Mouse (Mus musculus) heart, embryonic 14.5 days (tissue): ENCODE measurements at regions not wholly inside any gene's neighbourhood (a gene's known extent, or its start where the extent isn't known, plus 50 kb on each side); places are given as distances from the start of the nearest gene placed in this dataset.
"Not testable (repeated sequence)": the region's sequence is repeated elsewhere in the genome, so short reads cannot be mapped to it uniquely, and the experiment has no call there.

Experiments used
- ATAC-seq: fragments of 200-750 bp; cut with Nextera tagmentation; 2 replicates; pipeline ENCODE4 v1.8.0; 2017; ENCODE audit warnings: low read depth, moderate TSS enrichment; ENCODE audit not compliant: insufficient number of reproducible peaks, insufficient read depth, low FRiP score
- H3K27ac ChIP-seq, 2 experiments: fragments of 200-500 bp in 1 of 2; fragments of 300-500 bp in 1 of 2; sonication (generic) in 1 of 2; replicated peaks in 1 of 2; 2 replicates each; pipeline ENCODE4 v1.5.1; 2012 to 2014; ENCODE audit warnings: low read depth in 2 of 2, low read length in 2 of 2, control low read depth in 1 of 2, mild to moderate bottlenecking in 1 of 2, mixed read lengths in 1 of 2; ENCODE audit not compliant: control insufficient read depth in 1 of 2, insufficient read depth in 1 of 2
- H3K27me3 ChIP-seq: fragments of 300-500 bp; sonication (generic); 2 replicates; pipeline ENCODE4 v1.6.1; 2014; ENCODE audit warnings: mild to moderate bottlenecking, low read length, control low read depth; ENCODE audit not compliant: control insufficient read depth, insufficient read depth
- H3K36me3 ChIP-seq: fragments of 300-500 bp; sonication (generic); 2 replicates; pipeline ENCODE4 v1.6.1; 2014; ENCODE audit warnings: mild to moderate bottlenecking, control low read depth, low read length, mixed read lengths; ENCODE audit not compliant: control insufficient read depth, insufficient read depth
- H3K4me1 ChIP-seq, 2 experiments: fragments of 200-500 bp in 1 of 2; fragments of 300-500 bp in 1 of 2; sonication (generic) in 1 of 2; 2 replicates each; pipeline ENCODE4 v1.6.1; 2012 to 2014; ENCODE audit warnings: low read length in 2 of 2, control low read depth in 1 of 2, mixed read lengths in 1 of 2; ENCODE audit not compliant: control insufficient read depth in 2 of 2, insufficient read depth in 2 of 2
- H3K4me2 ChIP-seq: fragments of 300-500 bp; sonication (generic); 2 replicates; pipeline ENCODE4 v1.6.1; 2014; ENCODE audit warnings: mild to moderate bottlenecking, low read length
- H3K4me3 ChIP-seq, 2 experiments: fragments of 200-500 bp in 1 of 2; fragments of 300-500 bp in 1 of 2; sonication (generic) in 1 of 2; 2 replicates each; pipeline ENCODE4 v1.5.1; 2012 to 2014; ENCODE audit warnings: low read length in 2 of 2, mild to moderate bottlenecking in 2 of 2, control low read depth in 1 of 2, low read depth in 1 of 2, moderate library complexity in 1 of 2; ENCODE audit not compliant: control insufficient read depth in 1 of 2, insufficient read depth in 1 of 2
- H3K9ac ChIP-seq: fragments of 300-500 bp; sonication (generic); 2 replicates; pipeline ENCODE4 v1.6.1; 2014; ENCODE audit warnings: mild to moderate bottlenecking, low read length
- H3K9me3 ChIP-seq: fragments of 300-500 bp; sonication (generic); 2 replicates; pipeline ENCODE4 v1.6.1; 2016; ENCODE audit warnings: low read length, control low read depth; ENCODE audit not compliant: control insufficient read depth
- WGBS: fragments of 180-500 bp; shearing (Covaris S2); extraction: QIAGEN DNeasy Blood & Tissue Kit; methylation state at CpG from one replicate; pipeline ENCODE4 v1.1.7; 2014; 5-methylcytosine and 5-hydroxymethylcytosine counted together

- Histone ChIP-seq H3K4me2 (no peak overlapping the region), H3K4me3 (no peak overlapping the region), H3K27ac (no peak overlapping the region), H3K27me3 (no peaks in the 10 kb centered on the region), H3K9ac (no peak overlapping the region), H3K4me1 (no peaks in the 10 kb centered on the region), H3K36me3 (no peaks in the 10 kb centered on the region), H3K9me3 (0 out of 2 replicates have a peak, but pooled peaks cover 5% of the 10 kb centered on the region)
- no peak for ATAC-seq
- WGBS, result 34% methylated on average over 3 of the region's 3 CpGs
Observed at GRCm38 (mm10) chr9:85637274-85637673, 111.9 kb downstream of the Ibtk start.

- ATAC-seq, result no peak
- Histone ChIP-seq H3K36me3 (no peaks in the 10 kb centered on the region), H3K9me3 (0 out of 2 replicates have a peak, but pooled peaks cover 5% of the 10 kb centered on the region), H3K4me3 (no peak overlapping the region), H3K9ac (no peak overlapping the region), H3K4me1 (no peaks in the 10 kb centered on the region), H3K27me3 (no peaks in the 10 kb centered on the region), H3K4me2 (no peak overlapping the region), H3K27ac (no peak overlapping the region)
- WGBS, result 46% methylated on average over 3 of the region's 3 CpGs
Observed at GRCm38 (mm10) chr9:85636131-85636447, 113.0 kb downstream of the Ibtk start.

DNA sequence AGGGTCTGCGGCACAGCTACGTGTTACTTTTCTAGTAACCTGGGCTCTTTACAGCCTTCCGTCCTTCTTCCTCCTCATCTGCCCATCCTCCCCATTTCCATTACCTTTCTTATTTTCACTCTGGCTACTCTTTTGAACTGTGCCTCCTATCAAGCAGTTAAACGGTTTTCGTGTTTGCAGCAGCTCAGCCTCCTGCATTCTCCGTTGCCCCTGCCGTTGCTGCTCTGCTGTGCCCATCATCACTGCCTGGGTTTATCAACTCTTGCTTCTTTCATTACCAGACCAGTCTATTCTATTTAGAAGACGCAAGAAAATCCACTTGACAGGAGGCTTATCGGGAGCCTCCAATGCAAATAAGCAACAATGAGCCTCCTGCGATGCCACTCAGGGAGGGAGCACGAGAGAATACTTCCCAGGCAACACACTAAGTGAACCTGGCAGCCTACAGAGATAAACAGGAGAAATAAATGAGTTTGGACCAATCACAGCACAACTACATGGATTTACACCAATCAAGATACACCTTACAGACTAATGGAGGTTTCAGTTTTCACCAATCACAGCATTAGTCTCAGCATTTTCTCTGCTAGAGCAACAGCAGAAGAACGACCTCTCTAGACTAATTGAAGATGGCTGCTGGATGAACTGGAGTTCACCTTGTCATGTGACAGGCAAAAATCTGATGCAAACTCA, 113.5 kb downstream of the Ibtk start:
- no peak for ATAC-seq
- 82% methylated on average over 12 of the region's 12 CpGs for WGBS
- no peak overlapping the region for H3K9ac ChIP-seq

GRCm38 (mm10) chr9:85634786-85635185, 114.3 kb downstream of the Ibtk start:
- 92% methylated on average over 3 of the region's 3 CpGs for WGBS
- H3K36me3 ChIP-seq, H3K27ac ChIP-seq, H3K9me3 ChIP-seq, H3K27me3 ChIP-seq, H3K9ac ChIP-seq, H3K4me3 ChIP-seq, H3K4me1 ChIP-seq, ATAC-seq, H3K4me2 ChIP-seq: not testable (repeated sequence)

More for the DNA sequence above, 113.5 kb downstream of the Ibtk start:
- Histone ChIP-seq H3K4me2 (no peak overlapping the region), H3K4me1 (no peaks in the 10 kb centered on the region), H3K9me3 (0 out of 2 replicates have a peak, but pooled peaks cover 5% of the 10 kb centered on the region), H3K4me3 (no peak overlapping the region), H3K27me3 (no peaks in the 10 kb centered on the region), H3K36me3 (no peaks in the 10 kb centered on the region), H3K27ac (no peak overlapping the region)

GRCm38 (mm10) chr9:85617972-85618371, 131.2 kb downstream of the Ibtk start:
- Histone ChIP-seq H3K9ac (no peak overlapping the region), H3K27me3 (no peaks in the 10 kb centered on the region), H3K4me2 (no peak overlapping the region), H3K36me3 (no peaks in the 10 kb centered on the region), H3K4me3 (no peak overlapping the region), H3K9me3 (no peaks in the 10 kb centered on the region), H3K4me1 (peaks cover 0 to 2% of the 10 kb centered on the region in 2 experiments; a peak in 1 of 4 replicates), H3K27ac (no peak overlapping the region)
- WGBS, result 66% methylated on average over 3 of the region's 3 CpGs
- no peak for ATAC-seq

DNA sequence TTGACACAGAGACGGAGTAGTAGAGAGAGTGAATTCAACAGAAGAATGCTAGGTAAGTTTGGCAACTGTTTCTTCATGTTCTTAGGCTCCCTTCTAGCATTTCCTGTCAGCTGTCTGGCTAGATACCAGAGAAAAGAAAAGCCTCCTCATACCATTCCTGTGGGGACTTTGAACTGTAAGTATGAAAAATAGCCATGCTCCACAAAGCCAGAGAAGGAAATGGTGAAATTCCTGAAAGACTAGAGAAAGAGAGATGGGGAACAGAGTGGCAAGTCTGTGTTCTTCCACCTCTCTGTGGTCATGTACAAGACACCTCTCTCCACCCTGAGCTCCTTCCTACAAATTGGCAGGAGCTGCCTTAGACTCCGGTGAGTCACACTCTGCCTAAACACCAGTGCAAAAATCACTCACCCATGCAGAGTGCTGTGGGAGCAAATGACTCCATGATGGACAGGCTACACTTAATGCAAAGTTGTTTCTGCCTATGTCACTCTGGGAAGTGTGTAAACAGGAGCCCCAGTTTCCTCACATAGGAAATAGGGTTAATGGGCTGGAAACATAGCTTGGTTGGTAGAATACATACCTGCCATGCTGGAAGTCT, 131.9 kb downstream of the Ibtk start:
- Histone ChIP-seq H3K9me3 (no peaks in the 10 kb centered on the region), H3K27me3 (no peaks in the 10 kb centered on the region), H3K4me2 (no peak overlapping the region), H3K4me3 (no peak overlapping the region), H3K27ac (no peak overlapping the region), H3K4me1 (peaks cover 0 to 2% of the 10 kb centered on the region in 2 experiments; a peak in 1 of 4 replicates), H3K9ac (no peak overlapping the region), H3K36me3 (no peaks in the 10 kb centered on the region)
- no peak for ATAC-seq
- 79% methylated on average over 2 of the region's 2 CpGs for WGBS

DNA sequence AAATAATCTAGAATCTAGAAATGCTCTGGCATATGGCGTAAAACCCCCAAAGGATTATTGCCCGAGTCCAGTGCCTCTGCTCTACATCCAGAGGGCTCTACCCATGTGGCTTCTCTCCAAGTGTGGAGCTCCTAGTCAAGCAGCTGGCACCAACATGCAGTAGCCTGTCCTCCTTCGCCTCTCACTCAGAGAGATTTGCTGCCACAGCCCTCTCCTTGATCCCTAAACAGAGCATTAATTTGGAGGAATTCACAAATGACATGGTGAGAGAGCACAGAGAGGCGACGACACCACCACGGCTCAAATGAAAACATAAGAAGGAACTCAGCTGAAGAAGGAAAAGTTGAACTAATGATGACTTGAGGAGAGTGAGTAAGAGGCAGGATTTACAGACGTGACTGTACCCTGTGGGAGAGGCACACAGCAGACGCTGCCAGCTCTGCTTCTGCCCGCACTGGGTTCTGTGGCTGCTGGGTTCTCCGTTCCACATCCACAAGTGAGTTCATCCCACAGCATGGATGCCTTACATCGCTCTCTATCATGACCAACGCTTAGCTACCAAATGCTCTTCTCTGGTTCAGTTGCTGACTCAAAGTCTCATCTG, 132.8 kb downstream of the Ibtk start:
- Histone ChIP-seq H3K4me1 (peaks cover 0 to 2% of the 10 kb centered on the region in 2 experiments; a peak in 1 of 4 replicates), H3K4me2 (no peak overlapping the region), H3K9me3 (no peaks in the 10 kb centered on the region), H3K9ac (no peak overlapping the region), H3K36me3 (no peaks in the 10 kb centered on the region), H3K4me3 (no peak overlapping the region), H3K27me3 (no peaks in the 10 kb centered on the region), H3K27ac (no peak overlapping the region)
- WGBS, result 78% methylated on average over 12 of the region's 12 CpGs
- no peak for ATAC-seq
